Mouse (Mus musculus) hindbrain, embryonic 16.5 days (tissue): ENCODE data around the gene Exoc3l. TPM values are rescaled to one million over a fixed set of nuclear protein-coding genes. Genes with fewer than 3 reads are reported as not detected.

Source experiments
- ATAC-seq: fragments of 200-750 bp; cut with Nextera tagmentation; 2 replicates; pipeline ENCODE4 v1.8.0; 2017; ENCODE audit warnings: moderate TSS enrichment, moderate library complexity
- H3K27ac ChIP-seq: fragments of 300-500 bp; sonication (generic); 2 replicates; pipeline ENCODE4 v1.5.1; 2014; ENCODE audit warnings: low read depth, mild to moderate bottlenecking, control low read depth, low read length, moderate library complexity
- H3K27me3 ChIP-seq: fragments of 300-500 bp; sonication (generic); replicated peaks from 2 replicates; pipeline ENCODE4 v1.6.1; 2014; ENCODE audit warnings: low read length; ENCODE audit not compliant: control insufficient read depth, insufficient read depth
- H3K36me3 ChIP-seq: fragments of 300-500 bp; sonication (generic); 2 replicates; pipeline ENCODE4 v1.6.1; 2014; ENCODE audit warnings: mild to moderate bottlenecking, low read length, moderate library complexity, mixed read lengths; ENCODE audit not compliant: control insufficient read depth, insufficient read depth
- H3K4me1 ChIP-seq: fragments of 300-500 bp; sonication (generic); 2 replicates; pipeline ENCODE4 v1.6.1; 2014; ENCODE audit warnings: low read depth, low read length; ENCODE audit not compliant: control insufficient read depth, insufficient read depth
- H3K4me2 ChIP-seq: fragments of 300-500 bp; sonication (generic); 2 replicates; pipeline ENCODE4 v1.6.1; 2014; ENCODE audit warnings: mild to moderate bottlenecking, low read length, control low read depth, moderate library complexity
- H3K4me3 ChIP-seq: fragments of 300-500 bp; sonication (generic); 2 replicates; pipeline ENCODE4 v1.5.1; 2014; ENCODE audit warnings: mild to moderate bottlenecking, low read length, control low read depth, moderate library complexity
- H3K9ac ChIP-seq: fragments of 300-500 bp; sonication (generic); 2 replicates; pipeline ENCODE4 v1.6.1; 2014; ENCODE audit warnings: low read depth, mild to moderate bottlenecking, control low read depth, low read length, moderate library complexity
- H3K9me3 ChIP-seq: fragments of 300-500 bp; sonication (generic); 2 replicates; pipeline ENCODE4 v1.6.1; 2014; ENCODE audit warnings: mild to moderate bottlenecking, low read length, moderate library complexity; ENCODE audit not compliant: control insufficient read depth
- WGBS: fragments of 180-500 bp; shearing (Covaris S2); extraction: QIAGEN DNeasy Blood & Tissue Kit; methylation state at CpG from one replicate; pipeline ENCODE4 v1.1.7; 2014; 5-methylcytosine and 5-hydroxymethylcytosine counted together
- polyA plus RNA-seq: library from polyadenylated mRNA; unstranded; fragments of >200 nt; fragmentation: Nextera tagmentation; extraction: Ambion mirVana; gene quantifications from 2 replicates; pipeline ENCODE4 v1.2.1, GENCODE M21; 2015

The Exoc3l gene
- polyA plus RNA-seq, 1 experiment from 2014 or later, result 9.4 TPM

- peak overlapping the region; percentile 53 for H3K4me2 ChIP-seq
- peaks cover 16% of the 10 kb centered on the region for H3K4me1 ChIP-seq
- peak overlapping the region; percentile 23; the same call in 1 of the 2 replicates for H3K4me3 ChIP-seq
- peaks cover 24% of the 10 kb centered on the region for H3K36me3 ChIP-seq
- ATAC-seq, result peak; percentile 5; the same call in 1 of the 2 replicates
- WGBS, result 68% methylated on average over 5 of the region's 5 CpGs
- H3K9ac ChIP-seq, result peak overlapping the region; percentile 54
- H3K27ac ChIP-seq, result no peak overlapping the region
- no peaks in the 10 kb centered on the region for H3K9me3 ChIP-seq
- no peaks in the 10 kb centered on the region for H3K27me3 ChIP-seq
These were observed 10.3 kb upstream of the Exoc3l start for GRCm38 (mm10) chr8:105306146-105306691.

GRCm38 (mm10) chr8:105305211-105306145 is 9.6 kb upstream of the Exoc3l start, which contains the start of gene Elmo3:
Gene Elmo3 (plus strand): TSS chr8:105305601.
- Histone ChIP-seq H3K9me3 (no peaks in the 10 kb centered on the region), H3K4me2 (peak within 1 kb of the TSS; percentile 53), H3K36me3 (peaks cover 29% of the 10 kb centered on the region), H3K4me3 (peak within 1 kb of the TSS; percentile 23), H3K27ac (no peak within 1 kb of the TSS; the same call in 1 of the 2 replicates), H3K27me3 (no peaks in the 10 kb centered on the region), H3K9ac (peak within 1 kb of the TSS; percentile 54), H3K4me1 (peaks cover 16% of the 10 kb centered on the region)
- ATAC-seq, result peak; percentile 57
- whole genome bisulfite sequencing, result 9% methylated on average over 27 of the region's 30 CpGs

GRCm38 (mm10) chr8:105304325-105305210 is 8.7 kb upstream of the Exoc3l start:
- Histone ChIP-seq H3K4me3 (no peak overlapping the region), H3K36me3 (peaks cover 35% of the 10 kb centered on the region), H3K4me2 (no peak overlapping the region), H3K4me1 (peaks cover 16% of the 10 kb centered on the region), H3K27me3 (no peaks in the 10 kb centered on the region), H3K9me3 (no peaks in the 10 kb centered on the region), H3K9ac (no peak overlapping the region), H3K27ac (no peak overlapping the region; the same call in 1 of the 2 replicates)
- peak; percentile 21; the same call in 1 of the 2 replicates for ATAC-seq
- WGBS, result 69% methylated on average over 8 of the region's 9 CpGs

GRCm38 (mm10) chr8:105303874-105304273 is 8.0 kb upstream of the Exoc3l start:
- Histone ChIP-seq H3K27ac (no peak overlapping the region), H3K27me3 (no peaks in the 10 kb centered on the region), H3K9me3 (no peaks in the 10 kb centered on the region), H3K4me3 (no peak overlapping the region), H3K36me3 (peaks cover 38% of the 10 kb centered on the region), H3K4me1 (peaks cover 18% of the 10 kb centered on the region), H3K4me2 (no peak overlapping the region), H3K9ac (no peak overlapping the region)
- ATAC-seq, result no peak
- 79% methylated on average over 9 of the region's 9 CpGs for WGBS

- 88% methylated on average over 8 of the region's 8 CpGs for WGBS
- peaks cover 38% of the 10 kb centered on the region for H3K36me3 ChIP-seq
- no peak for ATAC-seq
These were observed 7.5 kb upstream of the Exoc3l start for GRCm38 (mm10) chr8:105303396-105303795.

GRCm38 (mm10) chr8:105299962-105300361 is 4.1 kb upstream of the Exoc3l start:
- no peak for ATAC-seq
- no peaks in the 10 kb centered on the region for H3K27me3 ChIP-seq
- no peak overlapping the region for H3K27ac ChIP-seq
- H3K4me2 ChIP-seq, result no peak overlapping the region
- no peak overlapping the region for H3K9ac ChIP-seq
- H3K4me1 ChIP-seq, result peaks cover 19% of the 10 kb centered on the region
- no peak overlapping the region for H3K4me3 ChIP-seq
- H3K36me3 ChIP-seq, result peaks cover 33% of the 10 kb centered on the region
- WGBS, result 94% methylated on average over 8 of the region's 8 CpGs
- H3K9me3 ChIP-seq, result no peaks in the 10 kb centered on the region

More at GRCm38 (mm10) chr8:105303396-105303795, 7.5 kb upstream of the Exoc3l start:
- Histone ChIP-seq H3K9ac (no peak overlapping the region), H3K27ac (no peak overlapping the region), H3K9me3 (no peaks in the 10 kb centered on the region), H3K4me3 (no peak overlapping the region), H3K27me3 (no peaks in the 10 kb centered on the region), H3K4me1 (peaks cover 23% of the 10 kb centered on the region), H3K4me2 (no peak overlapping the region)

- Histone ChIP-seq H3K4me2 (peak overlapping the region; percentile 85), H3K36me3 (peaks cover 29% of the 10 kb centered on the region), H3K4me1 (peaks cover 13% of the 10 kb centered on the region), H3K27me3 (no peaks in the 10 kb centered on the region), H3K27ac (no peak overlapping the region), H3K4me3 (peak overlapping the region; percentile 96), H3K9ac (peak overlapping the region; percentile 94), H3K9me3 (no peaks in the 10 kb centered on the region)
- WGBS, result 64% methylated on average over 18 of the region's 18 CpGs
- ATAC-seq, result no peak
These were observed 2.7 kb upstream of the Exoc3l start for GRCm38 (mm10) chr8:105298351-105299252.
